Mouse (Mus musculus) olfactory bulb, adult 2 months (tissue): Measurements from ENCODE around the gene Rsc1a1.

Experiments
- CTCF ChIP-seq: fragments of 200-500 bp; IDR thresholded peaks from 2 replicates; pipeline ENCODE4 v1.5.1; 2012; ENCODE audit warnings: low read depth, mild to moderate bottlenecking, low read length, moderate library complexity; ENCODE audit not compliant: insufficient read depth
- POLR2A ChIP-seq: fragments of 200-500 bp; IDR thresholded peaks from 2 replicates; pipeline ENCODE4 v1.6.1; 2012; ENCODE audit warnings: mild to moderate bottlenecking, low read depth, low read length, moderate library complexity; ENCODE audit not compliant: insufficient read depth

DNA sequence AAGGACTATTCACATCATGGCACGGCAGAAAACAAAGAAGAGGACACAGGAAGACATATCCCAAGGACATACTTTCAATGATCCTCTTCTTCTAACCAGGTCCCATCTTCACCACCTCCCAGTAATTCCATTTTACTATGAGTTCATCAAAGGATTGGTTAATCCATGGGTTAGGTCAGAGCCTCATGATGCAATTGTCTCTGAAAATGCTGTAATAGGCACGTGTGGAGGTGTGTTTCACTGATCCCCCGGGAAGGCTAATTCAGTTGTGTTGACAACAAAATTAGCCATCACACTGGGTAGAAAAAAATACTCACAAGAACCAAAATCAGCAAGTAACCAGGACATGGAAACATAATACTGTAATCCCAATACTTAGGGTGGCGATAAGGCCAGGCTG lies 32.2 kb upstream of the Rsc1a1 start:
- TF ChIP-seq CTCF (no peak), POLR2A (no peak)
